Mouse (Mus musculus): ENCODE data around the gene Emc1. TPM values are rescaled to one million over a fixed set of nuclear protein-coding genes. Genes with fewer than 3 reads are reported as not detected.

Gene Emc1
- polyA plus RNA-seq (2015; fragmentation: Nextera tagmentation; extraction: Ambion mirVana) = 15.0 and 17.0 TPM in 2 replicates

GRCm38 (mm10) chr4:139351931-139352711, at the start of gene Emc1, which contains the start of the genes Mrto4 and Ubr4:
Gene Emc1, plus strand, starts transcription at chr4:139352587.
Gene Mrto4, minus strand, starts transcription at chr4:139352576.
Gene Ubr4, plus strand, starts transcription at chr4:139352609.

GRCm38 (mm10) chr4:139310171-139310898, 42.1 kb upstream of the Emc1 start, which contains the start of the genes Pqlc2 and Akr7a5:
Gene Pqlc2, minus strand, starts transcription at chr4:139310708.
Gene Akr7a5, plus strand, starts transcription at chr4:139310744.

Small RNA genes lying within 50 kb of the gene (microRNA-seq; reads per million reads assigned to microRNA genes)
- gene Gm24245 (0 to 0.21 reads per million in 2 experiments), gene Gm25732 (0 reads per million in 2 experiments)

Other genes starting within 250 kb of the Emc1 start
- 769 and 838 TPM in 2 replicates for gene Minos1, start 221.5 kb upstream of the Emc1 start, polyA plus RNA-seq (2015; fragmentation: Nextera tagmentation; extraction: Ambion mirVana)
- gene Capzb, start 159.7 kb upstream of the Emc1 start, polyA plus RNA-seq (2015; fragmentation: Nextera tagmentation; extraction: Ambion mirVana) = 350 and 374 TPM in 2 replicates
- gene Pqlc2, start 41.9 kb upstream of the Emc1 start, polyA plus RNA-seq (2015; fragmentation: Nextera tagmentation; extraction: Ambion mirVana) = 6.0 and 7.7 TPM in 2 replicates
- 50.2 and 54.1 TPM in 2 replicates for gene Akr7a5, start 41.8 kb upstream of the Emc1 start, polyA plus RNA-seq (2015; fragmentation: Nextera tagmentation; extraction: Ambion mirVana)
- 40.4 and 42.0 TPM in 2 replicates for gene Mrto4, start within 50 bp of the Emc1 start, polyA plus RNA-seq (2015; fragmentation: Nextera tagmentation; extraction: Ambion mirVana)
- gene Ubr4, start within 50 bp of the Emc1 start, polyA plus RNA-seq (2015; fragmentation: Nextera tagmentation; extraction: Ambion mirVana) = 43.9 and 44.8 TPM in 2 replicates
- 2.8 TPM in 2 replicates for gene Iffo2, start 178.0 kb downstream of the Emc1 start, polyA plus RNA-seq (2015; fragmentation: Nextera tagmentation; extraction: Ambion mirVana)

Measured in skeletal muscle tissue, postnatal 0 days (tissue).